Mouse (Mus musculus) MEL (cell line): Measurements from ENCODE around the gene Cdadc1. TPM values are rescaled to one million over a fixed set of nuclear protein-coding genes. Genes with fewer than 3 reads are reported as not detected.
A peak's percentile ranks its signal among the peaks of the same experiment; 100 is the strongest.

Experiments used
- DNase-seq: peaks from one replicate; pipeline ENCODE4 v3.0.0; 2011; ENCODE audit warnings: low read depth, low spot score
- H3K27ac ChIP-seq: 2 replicates; pipeline ENCODE4 v1.5.1; 2012; ENCODE audit warnings: low read depth, mild to moderate bottlenecking, control low read depth, low read length, moderate library complexity; ENCODE audit not compliant: control insufficient read depth
- H3K27me3 ChIP-seq, 2 experiments: fragments of 150-350 bp in 1 of 2; sonication (generic) in 1 of 2; 2 replicates each; pipeline ENCODE4 v1.6.1; 2012; ENCODE audit warnings: low read length in 2 of 2, mild to moderate bottlenecking in 2 of 2, improper control_type of control experiment in 1 of 2, moderate library complexity in 1 of 2; ENCODE audit not compliant: insufficient read depth in 2 of 2, control insufficient read depth in 1 of 2
- H3K36me3 ChIP-seq, 2 experiments: 2 replicates each; pipeline ENCODE4 v1.6.1; 2012 to 2014; ENCODE audit warnings: low read length in 2 of 2, improper control_type of control experiment in 1 of 2, inconsistent platforms in 1 of 2, mild to moderate bottlenecking in 1 of 2; ENCODE audit not compliant: insufficient read depth in 2 of 2, control insufficient read depth in 1 of 2
- H3K4me1 ChIP-seq, 2 experiments: fragments of 150-350 bp in 1 of 2; sonication (generic) in 1 of 2; 2 replicates each; pipeline ENCODE4 v1.6.1; 2012; ENCODE audit warnings: low read length in 2 of 2, improper control_type of control experiment in 1 of 2, mild to moderate bottlenecking in 1 of 2; ENCODE audit not compliant: insufficient read depth in 2 of 2, control insufficient read depth in 1 of 2
- H3K4me3 ChIP-seq, 2 experiments: fragments of 150-350 bp in 1 of 2; sonication (generic) in 1 of 2; 2 replicates each; pipeline ENCODE4 v1.5.1; 2012; ENCODE audit warnings: low read depth in 2 of 2, low read length in 2 of 2, mild to moderate bottlenecking in 2 of 2, moderate library complexity in 2 of 2, control low read depth in 1 of 2, improper control_type of control experiment in 1 of 2; ENCODE audit not compliant: control insufficient read depth in 1 of 2, insufficient read depth in 1 of 2
- H3K79me2 ChIP-seq: 2 replicates; pipeline ENCODE4 v1.6.1; 2012; ENCODE audit warnings: mild to moderate bottlenecking, low read length, moderate library complexity; ENCODE audit not compliant: control insufficient read depth, poor library complexity, insufficient read depth
- H3K9ac ChIP-seq: 2 replicates; pipeline ENCODE4 v1.6.1; 2012; ENCODE audit warnings: low read depth, mild to moderate bottlenecking, control low read depth, low read length, moderate library complexity; ENCODE audit not compliant: control insufficient read depth, poor library complexity, severe bottlenecking
- H3K9me3 ChIP-seq: fragments of 150-350 bp; sonication (generic); replicated peaks from 2 replicates; pipeline ENCODE4 v1.6.1; 2012; ENCODE audit warnings: mild to moderate bottlenecking, low read length, improper control_type of control experiment, moderate library complexity; ENCODE audit not compliant: insufficient read depth
- BHLHE40 ChIP-seq: IDR thresholded peaks from 2 replicates; pipeline ENCODE4 v1.6.1; 2012; ENCODE audit warnings: low read depth, mild to moderate bottlenecking, inconsistent platforms, low read length, improper control_type of control experiment, borderline replicate concordance
- CHD1 ChIP-seq: IDR thresholded peaks from 2 replicates; pipeline ENCODE4 v1.6.1; 2012; ENCODE audit warnings: low read depth, mild to moderate bottlenecking, inconsistent platforms, low read length, improper control_type of control experiment
- CHD2 ChIP-seq: IDR thresholded peaks from 2 replicates; pipeline ENCODE4 v1.6.1; 2011; ENCODE audit warnings: low read length, improper control_type of control experiment
- CTCF ChIP-seq, 3 experiments: IDR thresholded peaks in 2 of 3; conservative IDR thresholded peaks in 1 of 3; 2 replicates each; pipeline ENCODE4 v1.5.1; 2011 to 2012; ENCODE audit warnings: low read length in 3 of 3, low read depth in 2 of 3, mild to moderate bottlenecking in 2 of 3, improper control_type of control experiment in 1 of 3, inconsistent platforms in 1 of 3, mixed read lengths in 1 of 3, moderate library complexity in 1 of 3; ENCODE audit not compliant: control insufficient read depth in 1 of 3, insufficient read depth in 1 of 3, poor library complexity in 1 of 3, severe bottlenecking in 1 of 3
- ETS1 ChIP-seq: IDR thresholded peaks from 2 replicates; pipeline ENCODE4 v1.6.1; 2012; ENCODE audit warnings: low read depth, mild to moderate bottlenecking, inconsistent platforms, low read length, improper control_type of control experiment, moderate library complexity
- MYC ChIP-seq: IDR thresholded peaks from 2 replicates; pipeline ENCODE4 v1.6.1; 2011; ENCODE audit warnings: low read depth, mild to moderate bottlenecking, low read length, improper control_type of control experiment, moderate library complexity
- NELFE ChIP-seq: IDR thresholded peaks from 2 replicates; pipeline ENCODE4 v1.6.1; 2011; ENCODE audit warnings: low read depth, low read length, improper control_type of control experiment
- RAD21 ChIP-seq: IDR thresholded peaks from 2 replicates; pipeline ENCODE4 v1.6.1; 2011; ENCODE audit warnings: mild to moderate bottlenecking, low read depth, low read length, improper control_type of control experiment
- RCOR1 ChIP-seq: IDR thresholded peaks from 2 replicates; pipeline ENCODE4 v1.6.1; 2012; ENCODE audit warnings: low read depth, mild to moderate bottlenecking, inconsistent platforms, low read length, improper control_type of control experiment
- SIN3A ChIP-seq: IDR thresholded peaks from 2 replicates; pipeline ENCODE4 v1.6.1; 2012; ENCODE audit warnings: low read length, improper control_type of control experiment, inconsistent platforms
- SMC3 ChIP-seq: IDR thresholded peaks from 2 replicates; pipeline ENCODE4 v1.6.1; 2011; ENCODE audit warnings: low read depth, low read length, improper control_type of control experiment
- UBTF ChIP-seq: IDR thresholded peaks from 2 replicates; pipeline ENCODE4 v1.6.1; 2012; ENCODE audit warnings: low read depth, mild to moderate bottlenecking, inconsistent platforms, low read length, improper control_type of control experiment, moderate library complexity, borderline replicate concordance; ENCODE audit not compliant: insufficient read depth
- ZC3H11A ChIP-seq: IDR thresholded peaks from 2 replicates; pipeline ENCODE4 v1.6.1; 2012; ENCODE audit warnings: low read depth, mild to moderate bottlenecking, inconsistent platforms, low read length, improper control_type of control experiment
- ZMIZ1 ChIP-seq: IDR thresholded peaks from 2 replicates; pipeline ENCODE4 v1.6.1; 2012; ENCODE audit warnings: low read depth, mild to moderate bottlenecking, inconsistent platforms, low read length, improper control_type of control experiment, moderate library complexity
- ZNF384 ChIP-seq: IDR thresholded peaks from 2 replicates; pipeline ENCODE4 v1.6.1; 2012; ENCODE audit warnings: low read depth, mild to moderate bottlenecking, inconsistent platforms, low read length, improper control_type of control experiment
- polyA plus RNA-seq, 2 experiments: library from polyadenylated mRNA; stranded (reverse) in 1 of 2; unstranded in 1 of 2; fragments of >175 nt in 1 of 2; fragments of >200 nt in 1 of 2; gene quantifications; 2 replicates each; pipeline versions ENCODE4 v1.2.1 to v1.2.4; 2012; ENCODE audit warnings: low replicate concordance in 2 of 2, low read depth in 1 of 2; ENCODE audit not compliant: insufficient read length in 2 of 2, insufficient read depth in 1 of 2, missing spikeins in 1 of 2
- total RNA-seq: library from RNA; depleted of rRNA; stranded (reverse); fragments of 300-350 nt; gene quantifications from 2 replicates; pipeline ENCODE4 v1.2.3, GENCODE M21; 2012

The Cdadc1 gene
- total and polyA plus RNA-seq, 3 experiments = 16.4 to 23.8 TPM; not detected in 1

DNA sequence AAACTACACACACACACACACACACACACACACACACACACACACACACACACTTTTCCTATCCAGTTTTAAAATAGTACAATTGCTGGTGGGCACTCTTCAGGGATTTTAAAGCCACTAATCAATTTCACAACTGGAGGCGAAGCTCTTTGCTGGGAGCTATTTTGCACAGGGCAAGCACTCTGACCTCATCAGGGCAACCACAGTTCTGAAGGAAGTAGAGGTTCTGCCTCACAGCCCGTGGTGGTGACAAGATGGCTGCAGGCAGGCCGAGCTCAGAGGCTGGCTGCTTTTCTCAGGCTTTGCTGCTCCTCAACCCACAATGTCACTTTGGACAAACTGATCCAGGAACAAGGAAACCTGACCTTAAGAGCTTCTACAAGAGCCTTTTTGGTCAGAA, 9.3 kb upstream of the Cdadc1 start:
- no peak for DNase-seq
- TF ChIP-seq NELFE (no peak), CHD1 (no peak)
- H3K4me3 ChIP-seq = no peak overlapping the region

DNA sequence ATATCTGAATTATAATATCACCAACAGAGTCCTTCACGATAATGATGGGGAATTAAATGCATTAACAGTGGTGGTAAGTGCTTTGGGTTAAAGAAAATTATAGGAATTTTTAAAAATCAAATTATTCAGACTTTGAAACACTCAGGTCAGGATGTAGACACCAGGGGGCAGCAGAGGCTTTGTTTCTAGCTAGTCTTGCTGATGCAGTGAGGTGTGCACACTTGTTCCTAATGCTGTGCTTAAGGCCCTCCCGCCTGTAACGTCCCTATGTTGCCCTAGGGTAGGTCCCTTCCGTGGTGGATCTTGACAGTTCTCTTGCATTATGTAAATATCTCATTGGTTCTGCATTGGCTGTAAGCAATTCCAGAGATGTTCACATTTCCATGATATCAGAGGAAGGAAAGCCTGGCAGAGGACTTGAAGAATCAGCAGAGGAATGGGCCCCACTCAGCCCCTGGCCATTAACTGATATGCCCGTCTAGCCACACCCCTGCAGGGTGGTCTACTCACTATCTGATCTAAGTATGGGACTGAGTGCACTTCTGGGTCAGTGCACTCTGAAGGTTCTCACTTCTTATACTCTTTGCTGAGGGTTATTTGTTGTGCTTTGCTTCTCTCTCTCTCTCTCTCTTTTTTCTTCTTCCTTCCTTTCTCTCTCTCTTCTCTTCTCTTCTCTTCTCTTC, 8.1 kb upstream of the Cdadc1 start:
- H3K4me1 ChIP-seq = no peaks in the 10 kb centered on the region
- TF ChIP-seq BHLHE40 (0 out of 2 replicates have a peak, but pooled peaks have one; percentile 49), UBTF (no peak), ZNF384 (no peak), RCOR1 (no peak), ETS1 (no peak), ZMIZ1 (no peak), MYC (0 out of 2 replicates have a peak, but pooled peaks have one; percentile 29), SMC3 (peak; percentile 88), RAD21 (peak; percentile 86), CHD2 (no peak), ZC3H11A (peak; percentile 79), CTCF (IDR thresholded peaks at IDR 0.05 in 2 of 3, conservative IDR thresholded peaks at IDR 0.05 in 1 of 3; ENCODE audit: control insufficient read depth in 1 of 3, insufficient read depth in 1 of 3, low read depth in 2 of 3, low read length in 3 of 3, poor library complexity in 1 of 3, severe bottlenecking in 1 of 3) (peak; percentile 65 to 84 (median 65)), SIN3A (0 out of 2 replicates have a peak, but pooled peaks have one; percentile 26)
- peaks cover 0 to 3% of the 10 kb centered on the region in 2 experiments; a peak in 2 of 4 replicates for H3K27me3 ChIP-seq
- no peaks in the 10 kb centered on the region for H3K79me2 ChIP-seq
- no peaks in the 10 kb centered on the region for H3K9me3 ChIP-seq
- peak; percentile 82 for DNase-seq
- H3K9ac ChIP-seq = no peak overlapping the region
- no peak overlapping the region for H3K27ac ChIP-seq
- no peaks in the 10 kb centered on the region for H3K36me3 ChIP-seq
- no peak overlapping the region for H3K4me3 ChIP-seq

More for the DNA sequence above, 9.3 kb upstream of the Cdadc1 start:
- H3K27me3 ChIP-seq = no peaks in the 10 kb centered on the region; a peak in 2 of 4 replicates
- no peak overlapping the region for H3K27ac ChIP-seq
- no peaks in the 10 kb centered on the region for H3K4me1 ChIP-seq
- no peak overlapping the region for H3K9ac ChIP-seq
- no peaks in the 10 kb centered on the region for H3K36me3 ChIP-seq
- no peaks in the 10 kb centered on the region for H3K79me2 ChIP-seq
- H3K9me3 ChIP-seq = no peaks in the 10 kb centered on the region
